Mouse (Mus musculus) CH12.LX (cell line): ENCODE data around the gene Rras2.

ENCODE experiments used
- CTCF ChIP-seq, 2 experiments: IDR thresholded peaks in 1 of 2; conservative IDR thresholded peaks in 1 of 2; 2 replicates each; pipeline ENCODE4 v1.5.1; 2011 to 2012; ENCODE audit warnings: low read depth in 2 of 2, low read length in 2 of 2, improper control_type of control experiment in 1 of 2, inconsistent platforms in 1 of 2, mild to moderate bottlenecking in 1 of 2, moderate library complexity in 1 of 2
- MAFK ChIP-seq: IDR thresholded peaks from 2 replicates; pipeline ENCODE4 v1.6.1; 2011; ENCODE audit warnings: low read length, improper control_type of control experiment; ENCODE audit not compliant: insufficient replicate concordance
- SMC3 ChIP-seq: IDR thresholded peaks from 2 replicates; pipeline ENCODE4 v1.6.1; 2011; ENCODE audit warnings: low read depth, low read length, improper control_type of control experiment

- TF ChIP-seq CTCF (conservative IDR thresholded peaks at IDR 0.05 in 1 of 2, IDR thresholded peaks at IDR 0.05 in 1 of 2; ENCODE audit: low read depth in 2 of 2, low read length in 2 of 2) (peak; percentile 74 to 95), MAFK (no peak), SMC3 (peak; percentile 85)
Measured at GRCm38 (mm10) chr7:114020704-114021093, 96.9 kb downstream of the Rras2 start.
